Mouse (Mus musculus) cortical plate, adult 2 months (tissue): Measurements from ENCODE around the gene Kdm2b. TPM values are rescaled to one million over a fixed set of nuclear protein-coding genes. Genes with fewer than 3 reads are reported as not detected.

Source experiments
- H3K27ac ChIP-seq: fragments of 200-500 bp; 2 replicates; pipeline ENCODE4 v1.5.1; 2012; ENCODE audit warnings: low read length, control low read depth, inconsistent platforms; ENCODE audit not compliant: insufficient read depth
- H3K4me1 ChIP-seq: fragments of 200-500 bp; 2 replicates; pipeline ENCODE4 v1.6.1; 2011; ENCODE audit warnings: low read length; ENCODE audit not compliant: control insufficient read depth, insufficient read depth
- H3K4me3 ChIP-seq: fragments of 200-500 bp; 2 replicates; pipeline ENCODE4 v1.5.1; 2011; ENCODE audit warnings: mild to moderate bottlenecking, low read length, control low read depth; ENCODE audit not compliant: insufficient read depth
- CTCF ChIP-seq: fragments of 200-500 bp; IDR thresholded peaks from 2 replicates; pipeline ENCODE4 v1.5.1; 2011; ENCODE audit warnings: mild to moderate bottlenecking, control low read depth, low read length; ENCODE audit not compliant: insufficient read depth; ENCODE audit errors: extremely low read depth
- POLR2A ChIP-seq: fragments of 200-500 bp; IDR thresholded peaks from 2 replicates; pipeline ENCODE4 v1.6.1; 2011; ENCODE audit warnings: mild to moderate bottlenecking, low read length, control low read depth; ENCODE audit not compliant: insufficient read depth; ENCODE audit errors: extremely low read depth
- polyA plus RNA-seq: library from polyadenylated mRNA; depleted of rRNA; stranded (reverse); fragments of >200 nt; gene quantifications from 2 replicates; pipeline ENCODE4 v1.2.3, GENCODE M21; 2012

The Kdm2b gene
- polyA plus RNA-seq, 1 experiment, result 16.6 TPM

DNA sequence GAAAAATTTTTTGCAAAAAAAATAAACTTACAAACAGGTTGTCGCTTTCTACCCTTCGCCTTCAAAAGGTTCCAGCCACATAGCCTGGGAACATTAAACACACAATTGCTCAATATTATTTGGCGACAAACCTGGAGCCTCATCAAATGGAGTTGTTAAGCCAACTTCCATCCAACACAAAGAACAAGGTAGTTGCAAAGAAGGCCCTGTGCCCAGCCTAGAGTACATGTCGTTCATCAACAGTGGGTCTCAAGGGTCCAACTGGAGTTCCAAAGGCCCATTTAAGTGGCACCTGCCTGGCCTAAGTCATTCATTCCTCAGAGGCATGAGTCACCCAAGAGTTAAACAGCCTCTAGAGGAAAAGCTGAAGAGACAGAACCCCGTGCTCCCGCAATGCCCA, 52.6 kb downstream of the Kdm2b start:
- H3K27ac ChIP-seq, result no peak overlapping the region
- no peak overlapping the region for H3K4me3 ChIP-seq
- no peaks in the 10 kb centered on the region for H3K4me1 ChIP-seq
- TF ChIP-seq POLR2A (no peak), CTCF (no peak)

DNA sequence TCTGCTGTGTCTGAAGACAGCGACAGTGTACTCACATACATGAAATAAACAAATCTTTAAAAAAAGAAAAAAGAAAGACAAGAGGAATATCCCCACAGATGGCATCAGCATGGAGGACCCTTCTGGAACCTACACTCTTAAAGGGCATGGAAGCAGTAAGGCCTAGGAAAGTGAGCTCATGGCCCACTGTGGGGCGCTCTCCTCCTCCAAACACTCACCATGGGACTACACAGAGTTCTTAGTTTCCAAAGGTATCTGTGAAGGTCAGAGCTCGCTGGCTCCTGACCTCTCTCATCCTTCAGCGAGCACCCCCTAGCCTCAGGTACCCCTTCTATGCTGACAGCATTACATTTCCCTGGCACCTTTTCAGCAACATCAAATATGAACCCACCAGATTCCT, 53.8 kb downstream of the Kdm2b start:
- TF ChIP-seq CTCF (no peak), POLR2A (no peak)
- Histone ChIP-seq H3K4me3 (no peak overlapping the region), H3K4me1 (no peaks in the 10 kb centered on the region), H3K27ac (no peak overlapping the region)

DNA sequence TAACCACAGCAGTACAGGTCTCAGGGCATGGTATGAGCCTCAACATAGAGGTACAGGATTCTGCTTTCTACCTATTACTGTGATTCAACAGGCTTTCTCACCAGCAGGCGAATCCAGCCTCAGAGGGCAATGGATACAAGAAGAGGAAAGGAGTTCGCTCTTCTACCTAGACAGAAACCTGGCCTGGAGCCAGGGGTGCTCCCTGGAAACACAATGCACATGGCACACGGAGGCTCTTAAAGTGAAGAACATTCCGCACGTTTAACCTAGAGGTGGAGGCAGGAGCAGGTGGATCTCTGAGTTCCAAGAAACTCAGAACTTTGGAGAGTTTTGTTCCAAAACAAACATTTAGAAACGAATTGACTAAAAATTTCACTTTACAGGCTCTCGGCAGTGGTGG, 58.6 kb downstream of the Kdm2b start:
- no peak overlapping the region for H3K4me3 ChIP-seq
- no peak for TF ChIP-seq POLR2A
- no peak for TF ChIP-seq CTCF
- no peak overlapping the region for H3K27ac ChIP-seq
- no peaks in the 10 kb centered on the region for H3K4me1 ChIP-seq

DNA sequence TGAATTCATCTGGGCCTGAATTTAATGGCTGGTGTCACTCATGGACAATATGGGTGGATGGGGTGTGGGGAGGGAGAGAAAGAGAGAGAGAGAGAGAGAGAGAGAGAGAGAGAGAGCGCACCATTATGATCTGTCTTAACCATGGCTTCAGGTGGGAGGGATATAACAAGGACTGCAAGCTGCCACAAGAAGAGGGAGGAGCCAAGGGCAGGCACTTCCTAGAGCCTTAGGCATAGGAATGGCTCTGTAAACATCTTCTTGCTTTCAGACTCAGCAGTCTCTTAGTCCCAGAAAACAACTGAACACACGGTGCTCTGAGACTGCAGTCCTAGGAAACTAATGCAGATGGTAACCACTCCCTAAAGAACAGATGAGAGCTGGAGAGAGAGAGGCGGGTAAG, 61.3 kb downstream of the Kdm2b start:
- Histone ChIP-seq H3K4me1 (0 out of 2 replicates have a peak, but pooled peaks cover 2% of the 10 kb centered on the region), H3K27ac (no peak overlapping the region), H3K4me3 (no peak overlapping the region)
- no peak for TF ChIP-seq CTCF
- TF ChIP-seq POLR2A, result no peak

DNA sequence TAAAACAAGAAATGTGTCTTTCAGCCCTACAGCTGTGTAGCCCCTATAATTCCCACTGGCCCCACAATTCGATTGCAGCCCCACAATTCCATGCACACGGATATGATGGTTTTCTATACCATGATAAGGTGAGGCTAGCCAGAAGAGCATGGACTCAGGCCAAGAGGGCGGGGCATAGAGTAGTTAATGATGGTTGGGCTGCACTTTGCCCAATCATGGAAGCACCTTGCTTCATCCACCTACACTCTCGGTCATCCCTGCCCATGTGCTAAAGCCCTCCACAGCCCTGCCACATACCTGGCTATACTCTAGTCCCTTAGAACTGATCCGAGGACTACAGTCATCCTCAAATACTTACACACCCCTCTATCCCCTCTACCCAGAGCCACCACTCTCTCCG, 61.9 kb downstream of the Kdm2b start:
- no peak for TF ChIP-seq CTCF
- no peak for TF ChIP-seq POLR2A
- Histone ChIP-seq H3K4me1 (0 out of 2 replicates have a peak, but pooled peaks cover 2% of the 10 kb centered on the region), H3K4me3 (no peak overlapping the region), H3K27ac (no peak overlapping the region)

DNA sequence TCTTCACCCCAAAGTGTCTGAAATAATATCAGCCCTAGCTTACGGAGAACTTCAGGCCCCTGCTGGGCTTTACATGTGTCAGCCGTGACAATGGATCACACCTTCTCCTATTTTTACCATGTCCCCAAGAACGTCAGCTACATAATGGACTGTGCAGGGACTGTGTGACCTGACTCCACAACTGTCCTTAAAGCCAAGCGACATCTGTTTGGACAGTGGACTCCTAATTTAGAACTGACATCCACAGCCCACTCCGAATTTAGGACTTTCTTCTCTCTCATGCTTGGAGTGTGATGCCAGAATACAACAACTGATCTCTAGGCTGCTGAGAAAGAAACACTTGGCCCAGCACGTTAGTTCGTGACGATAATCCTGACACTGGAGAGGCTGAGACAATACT, 62.5 kb downstream of the Kdm2b start:
- Histone ChIP-seq H3K27ac (no peak overlapping the region), H3K4me1 (0 out of 2 replicates have a peak, but pooled peaks cover 2% of the 10 kb centered on the region), H3K4me3 (no peak overlapping the region)
- TF ChIP-seq CTCF (no peak), POLR2A (no peak)

DNA sequence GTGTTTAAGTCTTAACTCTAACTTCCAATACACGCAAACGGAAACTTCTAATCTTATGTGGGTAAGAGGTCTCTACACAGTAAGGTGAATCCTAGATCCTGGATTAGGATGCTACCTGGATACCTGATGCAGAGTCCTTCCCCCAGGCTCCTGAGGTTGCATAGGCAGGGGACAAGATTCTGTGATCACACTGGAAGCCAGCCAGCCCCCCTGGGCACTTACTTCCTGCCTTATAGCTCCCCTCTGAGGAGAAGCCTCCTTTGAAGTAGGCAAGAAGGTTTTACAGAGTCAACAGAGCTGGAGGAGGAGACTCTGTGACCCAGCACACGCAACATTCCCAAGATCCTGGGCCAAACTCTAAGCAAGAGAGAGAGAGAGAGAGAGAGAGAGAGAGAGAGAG, 63.3 kb downstream of the Kdm2b start:
- H3K4me1 ChIP-seq, result 0 out of 2 replicates have a peak, but pooled peaks cover 2% of the 10 kb centered on the region
- TF ChIP-seq POLR2A (no peak), CTCF (no peak)
- no peak overlapping the region for H3K27ac ChIP-seq
- H3K4me3 ChIP-seq, result no peak overlapping the region

DNA sequence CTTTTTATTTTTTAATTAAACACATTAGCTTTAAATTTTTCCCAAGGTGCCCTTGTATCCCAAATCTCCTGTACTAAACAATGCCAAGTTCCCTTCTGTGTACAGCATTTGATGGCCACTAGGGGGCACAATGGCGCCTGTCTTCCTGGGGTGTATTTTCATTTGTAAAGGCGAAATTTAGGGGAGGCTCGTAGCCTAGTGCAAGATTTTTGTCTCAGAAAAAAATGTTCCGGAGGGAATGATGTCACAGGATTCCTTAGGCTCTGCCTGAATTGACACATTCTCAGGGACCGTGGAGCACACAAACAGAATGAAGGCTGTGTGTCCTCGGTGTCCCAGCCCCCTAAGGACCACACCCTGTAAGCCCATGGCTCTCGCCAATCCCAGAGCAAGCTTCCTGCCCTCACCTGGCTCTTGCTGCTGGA, 64.1 kb downstream of the Kdm2b start:
- no peak overlapping the region for H3K27ac ChIP-seq

DNA sequence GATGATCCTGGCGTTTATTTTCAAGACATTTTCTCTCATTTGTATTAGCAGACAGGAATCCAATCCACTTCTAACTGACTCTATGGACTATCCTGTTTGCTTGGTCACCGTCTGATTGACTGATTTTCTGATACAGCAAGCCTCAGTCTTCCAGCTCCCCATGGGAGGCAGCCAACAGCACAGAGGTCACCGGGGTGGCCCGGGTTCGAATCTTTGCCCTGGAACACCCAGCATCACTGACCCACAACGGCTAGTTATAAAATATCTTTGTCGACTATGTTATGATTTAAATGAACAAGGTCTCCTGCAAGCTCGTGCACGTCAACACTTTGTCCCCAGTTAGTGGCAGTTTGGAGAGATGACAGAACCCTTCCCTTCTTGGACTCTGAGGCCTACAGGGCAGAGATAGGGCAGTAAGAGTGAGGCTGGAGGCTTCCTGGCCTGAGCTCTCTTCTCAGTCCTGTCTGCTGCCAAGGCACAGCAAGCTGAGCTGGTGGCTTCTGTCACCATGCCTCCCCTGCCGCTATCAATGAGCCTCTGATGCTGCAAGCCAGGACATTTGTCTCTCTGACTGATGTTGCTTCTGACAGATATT, 65.7 kb downstream of the Kdm2b start:
- no peak overlapping the region for H3K27ac ChIP-seq
- no peak overlapping the region for H3K4me3 ChIP-seq
- TF ChIP-seq POLR2A (no peak), CTCF (no peak)
- H3K4me1 ChIP-seq, result 0 out of 2 replicates have a peak, but pooled peaks cover 2% of the 10 kb centered on the region

More for the DNA sequence above, 64.1 kb downstream of the Kdm2b start:
- TF ChIP-seq POLR2A, result no peak
- peak; percentile 79 for TF ChIP-seq CTCF
- Histone ChIP-seq H3K4me1 (0 out of 2 replicates have a peak, but pooled peaks cover 2% of the 10 kb centered on the region), H3K4me3 (no peak overlapping the region)

DNA sequence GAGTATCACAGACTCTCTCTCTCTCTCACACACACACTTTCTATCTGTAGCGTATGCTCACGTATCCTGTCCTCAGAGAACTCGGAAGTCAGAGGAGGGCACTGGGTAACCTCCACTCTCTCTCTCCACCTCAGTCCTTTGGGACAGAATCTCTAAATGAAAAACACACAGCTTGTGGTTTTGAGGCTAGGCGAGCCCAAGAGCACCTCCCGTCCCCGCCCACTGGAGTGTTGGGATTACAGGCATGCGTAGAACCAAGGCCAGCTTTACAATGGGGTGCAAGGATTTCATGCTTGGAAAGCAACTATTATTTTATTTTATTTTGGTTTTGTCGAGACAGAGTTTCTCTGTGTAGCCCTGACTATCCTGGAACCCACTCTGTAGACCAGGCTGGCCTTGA, 67.7 kb downstream of the Kdm2b start:
- no peak overlapping the region for H3K27ac ChIP-seq
- H3K4me1 ChIP-seq, result 0 out of 2 replicates have a peak, but pooled peaks cover 2% of the 10 kb centered on the region
- TF ChIP-seq CTCF (no peak), POLR2A (no peak)
- H3K4me3 ChIP-seq, result no peak overlapping the region

DNA sequence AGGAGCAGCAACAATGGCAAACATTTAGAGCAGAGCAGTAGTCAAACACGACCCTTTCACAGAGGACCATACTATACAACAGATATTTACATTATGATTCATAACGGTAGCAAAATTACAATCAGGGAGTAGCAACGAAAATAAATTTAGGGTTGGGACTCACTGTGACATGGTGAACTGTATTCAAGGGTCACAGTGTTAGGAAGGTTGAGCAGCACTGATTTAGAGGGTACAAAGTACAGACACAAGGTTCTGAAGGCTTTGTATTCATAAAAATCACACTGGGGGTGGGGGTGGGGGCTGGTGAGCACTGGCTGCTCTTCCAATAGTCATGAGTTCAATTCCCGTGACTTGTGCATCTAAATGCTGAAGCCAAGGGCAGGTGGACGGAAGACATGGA, 69.1 kb downstream of the Kdm2b start:
- no peak overlapping the region for H3K4me3 ChIP-seq
- no peaks in the 10 kb centered on the region for H3K4me1 ChIP-seq
- no peak for TF ChIP-seq CTCF
- H3K27ac ChIP-seq, result no peak overlapping the region
